Mouse (Mus musculus): ENCODE measurements around the gene Bbs5. TPM values are rescaled to one million over a fixed set of nuclear protein-coding genes. Genes with fewer than 3 reads are reported as not detected.

The Bbs5 gene
- polyA plus RNA-seq, 1 experiment = 7.6 TPM

GRCm38 (mm10) chr2:69659326-69659725 lies 12.4 kb downstream of the Bbs5 start:
- Histone ChIP-seq H3K36me3 (ENCODE audit: control insufficient read depth, insufficient read depth) (peaks cover 9% of the 10 kb centered on the region), H3K4me3 (no peak overlapping the region), H3K4me2 (ENCODE audit: low read depth) (no peak overlapping the region), H3K79me2 (ENCODE audit: control insufficient read depth, insufficient read depth) (no peaks in the 10 kb centered on the region), H3K27me3 (ENCODE audit: control insufficient read depth, insufficient read depth, insufficient read length) (no peaks in the 10 kb centered on the region), H3ac (ENCODE audit: control insufficient read depth, insufficient read length) (no peak overlapping the region)
- TF ChIP-seq CEBPB (IDR thresholded peaks at IDR 0.05; ENCODE audit: insufficient read depth, poor library complexity, severe bottlenecking) (no peak), MAX (IDR thresholded peaks at IDR 0.05; ENCODE audit: low read depth) (no peak), MYOG (IDR thresholded peaks at IDR 0.05; ENCODE audit: control insufficient read depth in 1 of 3, insufficient read depth in 1 of 3, insufficient read length in 2 of 3, low read depth in 2 of 3) (peak in 1 of 3 experiments; percentile 9), MYOD1 (IDR thresholded peaks at IDR 0.05; ENCODE audit: control insufficient read depth in 1 of 3, insufficient read length in 2 of 3, low read depth in 2 of 3) (peak in 1 of 3 experiments; percentile 39)

GRCm38 (mm10) chr2:69663827-69664476 lies 17.0 kb downstream of the Bbs5 start:
- Histone ChIP-seq H3K4me2 (ENCODE audit: low read depth) (no peak overlapping the region), H3K4me3 (no peak overlapping the region), H3K79me2 (ENCODE audit: control insufficient read depth, insufficient read depth) (no peaks in the 10 kb centered on the region), H3K27me3 (ENCODE audit: control insufficient read depth, insufficient read depth, insufficient read length) (no peaks in the 10 kb centered on the region), H3K36me3 (ENCODE audit: control insufficient read depth, insufficient read depth) (peaks cover 19% of the 10 kb centered on the region), H3ac (ENCODE audit: control insufficient read depth, insufficient read length) (no peak overlapping the region)
- no peak for TF ChIP-seq E2F4 (IDR thresholded peaks at IDR 0.05; ENCODE audit: insufficient read depth)
- TF ChIP-seq USF1 (IDR thresholded peaks at IDR 0.05; ENCODE audit: low read depth) = no peak
- no peak for TF ChIP-seq TCF3 (IDR thresholded peaks at IDR 0.05; ENCODE audit: insufficient read length, low read depth)
- TF ChIP-seq POLR2A (IDR thresholded peaks at IDR 0.05; ENCODE audit: insufficient read length, low read depth) = no peak
- no peak for TF ChIP-seq SRF (IDR thresholded peaks at IDR 0.05; ENCODE audit: control insufficient read depth, insufficient read length, low read depth)
- no peak for TF ChIP-seq MYOG (IDR thresholded peaks at IDR 0.05; ENCODE audit: control insufficient read depth in 1 of 3, insufficient read depth in 1 of 3, insufficient read length in 2 of 3, low read depth in 2 of 3)
- TF ChIP-seq MYOD1 (IDR thresholded peaks at IDR 0.05; ENCODE audit: control insufficient read depth in 1 of 3, insufficient read length in 2 of 3, low read depth in 2 of 3) = no peak
- no peak for TF ChIP-seq CEBPB (IDR thresholded peaks at IDR 0.05; ENCODE audit: insufficient read depth, poor library complexity, severe bottlenecking)
- TF ChIP-seq POLR2AphosphoS2 (IDR thresholded peaks at IDR 0.05; ENCODE audit: insufficient read length, low read depth) = no peak
- no peak for TF ChIP-seq TCF12 (IDR thresholded peaks at IDR 0.05; ENCODE audit: insufficient read depth, poor library complexity, severe bottlenecking)
- no peak for TF ChIP-seq REST (IDR thresholded peaks at IDR 0.05; ENCODE audit: insufficient read depth, insufficient read length)
- TF ChIP-seq MAX (IDR thresholded peaks at IDR 0.05; ENCODE audit: low read depth) = no peak

- H3K27me3 ChIP-seq (ENCODE audit: control insufficient read depth, insufficient read depth, insufficient read length) = no peaks in the 10 kb centered on the region
- peaks cover 23% of the 10 kb centered on the region for H3K79me2 ChIP-seq (ENCODE audit: control insufficient read depth, insufficient read depth)
- no peak overlapping the region for H3K4me2 ChIP-seq (ENCODE audit: low read depth)
- no peak overlapping the region for H3K4me3 ChIP-seq
- TF ChIP-seq MAX (IDR thresholded peaks at IDR 0.05; ENCODE audit: low read depth) (no peak), E2F4 (IDR thresholded peaks at IDR 0.05; ENCODE audit: insufficient read depth) (no peak), TCF3 (IDR thresholded peaks at IDR 0.05; ENCODE audit: insufficient read length, low read depth) (no peak)
- no peak overlapping the region for H3ac ChIP-seq (ENCODE audit: control insufficient read depth, insufficient read length)
- H3K36me3 ChIP-seq (ENCODE audit: control insufficient read depth, insufficient read depth) = peaks cover 10% of the 10 kb centered on the region
Measured at GRCm38 (mm10) chr2:69667656-69668055, 20.7 kb downstream of the Bbs5 start.

GRCm38 (mm10) chr2:69668414-69668813 lies 21.4 kb downstream of the Bbs5 start:
- Histone ChIP-seq H3K4me2 (ENCODE audit: low read depth) (peak overlapping the region; percentile 57), H3K27me3 (ENCODE audit: control insufficient read depth, insufficient read depth, insufficient read length) (no peaks in the 10 kb centered on the region), H3K36me3 (ENCODE audit: control insufficient read depth, insufficient read depth) (peaks cover 10% of the 10 kb centered on the region), H3ac (ENCODE audit: control insufficient read depth, insufficient read length) (no peak overlapping the region), H3K79me2 (ENCODE audit: control insufficient read depth, insufficient read depth) (peaks cover 23% of the 10 kb centered on the region), H3K4me3 (no peak overlapping the region)
- peak; percentile 76 for TF ChIP-seq TCF3 (IDR thresholded peaks at IDR 0.05; ENCODE audit: insufficient read length, low read depth)
- TF ChIP-seq POLR2AphosphoS2 (IDR thresholded peaks at IDR 0.05; ENCODE audit: insufficient read length, low read depth) = no peak
- TF ChIP-seq TCF12 (IDR thresholded peaks at IDR 0.05; ENCODE audit: insufficient read depth, poor library complexity, severe bottlenecking) = peak; percentile 94
- peak in 2 of 3 experiments; percentile 70 to 98 for TF ChIP-seq MYOG (IDR thresholded peaks at IDR 0.05; ENCODE audit: control insufficient read depth in 1 of 3, insufficient read depth in 1 of 3, insufficient read length in 2 of 3, low read depth in 2 of 3)
- peak; percentile 88 to 96 (median 93) for TF ChIP-seq MYOD1 (IDR thresholded peaks at IDR 0.05; ENCODE audit: control insufficient read depth in 1 of 3, insufficient read length in 2 of 3, low read depth in 2 of 3)

GRCm38 (mm10) chr2:69669853-69670252 lies 22.9 kb downstream of the Bbs5 start, which contains the start of gene Klhl41:
Gene Klhl41, plus strand, starts transcription at chr2:69670120.
- peak within 1 kb of the TSS; percentile 35 for H3K4me3 ChIP-seq
- H3K27me3 ChIP-seq (ENCODE audit: control insufficient read depth, insufficient read depth, insufficient read length) = no peaks in the 10 kb centered on the region
- H3K36me3 ChIP-seq (ENCODE audit: control insufficient read depth, insufficient read depth) = peaks cover 10% of the 10 kb centered on the region
- peak; percentile 35 to 64 (median 61) for TF ChIP-seq MYOD1 (IDR thresholded peaks at IDR 0.05; ENCODE audit: control insufficient read depth in 1 of 3, insufficient read length in 2 of 3, low read depth in 2 of 3)
- peak; percentile 28 for TF ChIP-seq POLR2A (IDR thresholded peaks at IDR 0.05; ENCODE audit: insufficient read length, low read depth)
- no peak for TF ChIP-seq TCF12 (IDR thresholded peaks at IDR 0.05; ENCODE audit: insufficient read depth, poor library complexity, severe bottlenecking)
- TF ChIP-seq MYOG (IDR thresholded peaks at IDR 0.05; ENCODE audit: control insufficient read depth in 1 of 3, insufficient read depth in 1 of 3, insufficient read length in 2 of 3, low read depth in 2 of 3) = peak in 1 of 3 experiments; percentile 76
- H3K4me2 ChIP-seq (ENCODE audit: low read depth) = peak within 1 kb of the TSS; percentile 57
- peaks cover 23% of the 10 kb centered on the region for H3K79me2 ChIP-seq (ENCODE audit: control insufficient read depth, insufficient read depth)
- H3ac ChIP-seq (ENCODE audit: control insufficient read depth, insufficient read length) = peak within 1 kb of the TSS; percentile 27
